Mouse (Mus musculus) liver, postnatal 0 days (tissue): ENCODE measurements around the gene Gm20696.

Source experiments
- CTCF ChIP-seq: sonication (generic); IDR thresholded peaks from 2 replicates; pipeline ENCODE4 v1.5.1; 2016; ENCODE audit warnings: antibody characterized with exemption, low read depth
- EP300 ChIP-seq: IDR thresholded peaks from 2 replicates; pipeline ENCODE4 v1.6.1; 2016; ENCODE audit warnings: antibody characterized with exemption, low read depth, mild to moderate bottlenecking

GRCm38 (mm10) chr6:99251924-99252323 is 414.7 kb downstream of the Gm20696 start:
- TF ChIP-seq CTCF (peak; percentile 45), EP300 (no peak)
